Mouse (Mus musculus): ENCODE measurements at regions not wholly inside any gene's neighbourhood (a gene's known extent, or its start where the extent isn't known, plus 50 kb on each side); places are given as distances from the start of the nearest gene placed in this dataset.

DNA sequence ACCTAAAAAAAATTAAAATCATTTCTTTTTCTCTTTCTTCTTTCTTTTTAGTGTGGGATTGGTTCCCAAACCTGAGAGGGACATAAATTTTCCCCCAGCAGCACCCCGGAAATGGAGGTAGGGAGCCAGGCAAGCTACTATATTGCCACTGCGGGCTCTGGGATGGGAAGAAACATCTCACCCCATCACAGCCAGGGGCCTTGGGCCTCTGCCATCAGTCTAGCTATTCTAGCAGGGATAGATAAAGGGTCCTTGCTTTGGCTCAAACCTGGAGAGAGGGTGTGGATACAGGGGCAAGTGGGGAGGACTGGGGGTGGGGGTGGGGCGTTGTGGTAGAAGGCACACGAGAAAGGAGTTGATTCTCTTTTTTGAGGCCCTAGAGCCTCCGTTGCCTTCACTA lies 116.3 kb upstream of the Lhx1 start:
- Histone ChIP-seq H3K27me3 (ENCODE audit: control insufficient read depth, insufficient read depth, low read length) (0 out of 2 replicates have a peak, but pooled peaks cover 3% of the 10 kb centered on the region), H3K27ac (no peak overlapping the region), H3K4me1 (ENCODE audit: control insufficient read depth, insufficient read depth, low read length) (no peaks in the 10 kb centered on the region), H3K36me3 (ENCODE audit: control insufficient read depth, insufficient read depth, low read length) (no peaks in the 10 kb centered on the region), H3K4me3 (no peak overlapping the region), H3K9ac (ENCODE audit: low read depth, low read length) (no peak overlapping the region), H3K79me2 (replicated peaks; ENCODE audit: control insufficient read depth, insufficient read depth, low read length) (no peaks in the 10 kb centered on the region)
- intact Hi-C loops (cut with DNase I), result no loop called here
- no peak for DNase-seq
- TF ChIP-seq POLR2A (IDR thresholded peaks at IDR 0.05; ENCODE audit: insufficient read depth, low read depth, low read length), result no peak
- TF ChIP-seq EP300 (IDR thresholded peaks at IDR 0.05; ENCODE audit: insufficient read depth, low read depth, low read length), result no peak
- no peak for TF ChIP-seq CTCF (IDR thresholded peaks at IDR 0.05)
- 30% methylated on average over 5 of the region's 5 CpGs for WGBS

DNA sequence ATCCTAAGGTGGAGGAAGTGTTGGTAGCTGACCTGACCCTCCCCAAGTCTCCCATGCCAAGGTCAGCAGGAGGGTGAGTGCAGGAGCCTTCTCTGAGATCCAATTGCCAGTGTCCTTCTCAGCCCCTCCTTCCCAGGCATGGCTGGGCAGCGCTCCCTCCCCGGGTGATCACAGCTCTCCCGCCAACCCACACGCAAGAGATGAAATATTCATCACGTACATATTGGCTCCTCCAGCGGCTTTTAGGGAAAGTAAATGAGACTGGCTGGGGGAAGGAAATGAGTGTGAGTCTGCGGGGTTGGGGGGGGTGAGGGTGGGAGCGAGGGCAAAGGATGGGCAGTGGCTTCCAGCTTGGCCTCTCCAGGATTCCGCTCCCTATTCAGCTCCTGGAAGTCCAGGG lies 113.0 kb upstream of the Lhx1 start:
- Histone ChIP-seq H3K36me3 (ENCODE audit: control insufficient read depth, insufficient read depth, low read length) (no peaks in the 10 kb centered on the region), H3K79me2 (replicated peaks; ENCODE audit: control insufficient read depth, insufficient read depth, low read length) (no peaks in the 10 kb centered on the region), H3K9ac (ENCODE audit: low read depth, low read length) (no peak overlapping the region), H3K4me3 (no peak overlapping the region), H3K4me1 (ENCODE audit: control insufficient read depth, insufficient read depth, low read length) (no peaks in the 10 kb centered on the region), H3K27me3 (ENCODE audit: control insufficient read depth, insufficient read depth, low read length) (0 out of 2 replicates have a peak, but pooled peaks cover 3% of the 10 kb centered on the region), H3K27ac (no peak overlapping the region)
- TF ChIP-seq EP300 (IDR thresholded peaks at IDR 0.05; ENCODE audit: insufficient read depth, low read depth, low read length) (no peak), POLR2A (IDR thresholded peaks at IDR 0.05; ENCODE audit: insufficient read depth, low read depth, low read length) (no peak), CTCF (IDR thresholded peaks at IDR 0.05) (no peak)
- 20% methylated on average over 9 of the region's 9 CpGs for WGBS
- DNase-seq, result no peak
- intact Hi-C loops (cut with DNase I), result no loop called here

DNA sequence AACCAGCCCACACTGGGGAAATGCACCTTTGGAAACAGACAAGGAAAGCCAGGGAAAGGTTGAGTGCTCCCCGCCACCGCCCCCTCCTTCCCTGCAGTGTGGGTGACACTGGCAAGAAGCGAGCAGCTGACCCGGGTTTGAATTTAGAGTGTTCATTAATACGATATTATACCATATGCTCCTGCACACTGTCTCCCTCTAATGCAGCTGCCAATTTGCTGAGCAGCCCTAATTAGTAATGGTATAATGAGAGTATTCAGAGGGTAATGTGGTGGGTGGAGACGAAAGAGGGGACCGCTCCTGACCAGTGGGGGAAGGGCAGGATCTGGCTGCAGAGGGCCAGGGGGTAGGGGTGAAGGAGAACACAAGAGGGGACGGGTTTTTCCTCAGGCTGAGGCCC lies 111.9 kb upstream of the Lhx1 start:
- WGBS, result 56% methylated on average over 8 of the region's 8 CpGs
- no peak for TF ChIP-seq CTCF (IDR thresholded peaks at IDR 0.05)
- intact Hi-C loops (cut with DNase I), result no loop called here

GRCm38 (mm10) chr11:84634990-84635389 lies 109.7 kb upstream of the Lhx1 start:
- H3K4me1 ChIP-seq (ENCODE audit: control insufficient read depth, insufficient read depth, low read length), result no peaks in the 10 kb centered on the region
- TF ChIP-seq CTCF (IDR thresholded peaks at IDR 0.05), result no peak
- no peaks in the 10 kb centered on the region for H3K36me3 ChIP-seq (ENCODE audit: control insufficient read depth, insufficient read depth, low read length)
- no peaks in the 10 kb centered on the region for H3K27me3 ChIP-seq (ENCODE audit: control insufficient read depth, insufficient read depth, low read length)
- H3K27ac ChIP-seq, result no peak overlapping the region
- H3K79me2 ChIP-seq (replicated peaks; ENCODE audit: control insufficient read depth, insufficient read depth, low read length), result no peaks in the 10 kb centered on the region
- no peak overlapping the region for H3K4me3 ChIP-seq
- H3K9ac ChIP-seq (ENCODE audit: low read depth, low read length), result no peak overlapping the region
- no peak for DNase-seq
- WGBS, result 27% methylated on average over 3 of the region's 4 CpGs
- intact Hi-C loops (cut with DNase I), result no loop called here

More for the DNA sequence above, 111.9 kb upstream of the Lhx1 start:
- H3K36me3 ChIP-seq (ENCODE audit: control insufficient read depth, insufficient read depth, low read length), result no peaks in the 10 kb centered on the region
- no peak overlapping the region for H3K9ac ChIP-seq (ENCODE audit: low read depth, low read length)
- no peaks in the 10 kb centered on the region for H3K4me1 ChIP-seq (ENCODE audit: control insufficient read depth, insufficient read depth, low read length)
- DNase-seq, result no peak
- 0 out of 2 replicates have a peak, but pooled peaks cover 3% of the 10 kb centered on the region for H3K27me3 ChIP-seq (ENCODE audit: control insufficient read depth, insufficient read depth, low read length)
- no peaks in the 10 kb centered on the region for H3K79me2 ChIP-seq (replicated peaks; ENCODE audit: control insufficient read depth, insufficient read depth, low read length)
- H3K27ac ChIP-seq, result no peak overlapping the region
- no peak overlapping the region for H3K4me3 ChIP-seq

GRCm38 (mm10) chr11:84633300-84633699 lies 108.0 kb upstream of the Lhx1 start:
- Histone ChIP-seq H3K4me3 (no peak overlapping the region), H3K27ac (no peak overlapping the region), H3K9ac (ENCODE audit: low read depth, low read length) (no peak overlapping the region), H3K79me2 (replicated peaks; ENCODE audit: control insufficient read depth, insufficient read depth, low read length) (no peaks in the 10 kb centered on the region), H3K27me3 (ENCODE audit: control insufficient read depth, insufficient read depth, low read length) (no peaks in the 10 kb centered on the region), H3K36me3 (ENCODE audit: control insufficient read depth, insufficient read depth, low read length) (no peaks in the 10 kb centered on the region), H3K4me1 (ENCODE audit: control insufficient read depth, insufficient read depth, low read length) (no peaks in the 10 kb centered on the region)
- 76% methylated on average over 8 of the region's 8 CpGs for WGBS
- TF ChIP-seq EP300 (IDR thresholded peaks at IDR 0.05; ENCODE audit: insufficient read depth, low read depth, low read length) (no peak), CTCF (IDR thresholded peaks at IDR 0.05) (no peak), POLR2A (IDR thresholded peaks at IDR 0.05; ENCODE audit: insufficient read depth, low read depth, low read length) (no peak)
- intact Hi-C loops (cut with DNase I), result no loop called here
- DNase-seq, result no peak

DNA sequence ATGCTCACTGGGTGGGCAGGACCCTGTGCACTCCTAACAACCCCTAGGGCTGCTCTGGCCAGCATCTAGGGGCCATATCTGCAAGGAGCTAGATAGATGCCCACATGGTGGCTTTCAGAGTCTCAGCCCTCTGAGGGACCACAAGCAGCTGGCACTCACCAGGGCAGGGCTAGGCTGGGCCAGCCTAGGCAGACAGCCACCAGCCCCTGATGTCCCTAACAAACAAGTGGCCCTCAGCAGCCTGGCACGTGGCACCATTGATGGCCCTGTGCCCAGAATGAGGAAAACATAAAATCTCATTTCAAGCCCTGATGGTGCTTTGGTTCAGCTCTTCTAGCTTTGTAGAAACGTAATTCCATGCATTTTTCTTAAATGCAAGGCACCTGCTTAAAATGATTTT lies 102.8 kb upstream of the Lhx1 start:
- Histone ChIP-seq H3K9ac (ENCODE audit: low read depth, low read length) (no peak overlapping the region), H3K36me3 (ENCODE audit: control insufficient read depth, insufficient read depth, low read length) (no peaks in the 10 kb centered on the region), H3K27me3 (ENCODE audit: control insufficient read depth, insufficient read depth, low read length) (no peaks in the 10 kb centered on the region; the same call in 1 of the 2 replicates), H3K27ac (no peak overlapping the region), H3K4me3 (no peak overlapping the region), H3K79me2 (replicated peaks; ENCODE audit: control insufficient read depth, insufficient read depth, low read length) (no peaks in the 10 kb centered on the region), H3K4me1 (ENCODE audit: control insufficient read depth, insufficient read depth, low read length) (no peaks in the 10 kb centered on the region)
- intact Hi-C loops (cut with DNase I), result no loop called here
- no peak for DNase-seq
- TF ChIP-seq CTCF (IDR thresholded peaks at IDR 0.05), result no peak
- no peak for TF ChIP-seq EP300 (IDR thresholded peaks at IDR 0.05; ENCODE audit: insufficient read depth, low read depth, low read length)
- no peak for TF ChIP-seq POLR2A (IDR thresholded peaks at IDR 0.05; ENCODE audit: insufficient read depth, low read depth, low read length)
- 52% methylated on average over 2 of the region's 2 CpGs for WGBS

All from heart, adult 2 months (tissue).